Mouse (Mus musculus) heart, embryonic 14.5 days (tissue): Measurements from ENCODE around the gene Klhl34. TPM values are rescaled to one million over a fixed set of nuclear protein-coding genes. Genes with fewer than 3 reads are reported as not detected.
A peak's percentile ranks its signal among the peaks of the same experiment; 100 is the strongest.

Source experiments
- ATAC-seq: fragments of 200-750 bp; cut with Nextera tagmentation; 2 replicates; pipeline ENCODE4 v1.8.0; 2017; ENCODE audit warnings: low read depth, moderate TSS enrichment; ENCODE audit not compliant: insufficient number of reproducible peaks, insufficient read depth, low FRiP score
- H3K27ac ChIP-seq, 2 experiments: fragments of 200-500 bp in 1 of 2; fragments of 300-500 bp in 1 of 2; sonication (generic) in 1 of 2; replicated peaks in 1 of 2; 2 replicates each; pipeline ENCODE4 v1.5.1; 2012 to 2014; ENCODE audit warnings: low read depth in 2 of 2, low read length in 2 of 2, control low read depth in 1 of 2, mild to moderate bottlenecking in 1 of 2, mixed read lengths in 1 of 2; ENCODE audit not compliant: control insufficient read depth in 1 of 2, insufficient read depth in 1 of 2
- H3K27me3 ChIP-seq: fragments of 300-500 bp; sonication (generic); 2 replicates; pipeline ENCODE4 v1.6.1; 2014; ENCODE audit warnings: mild to moderate bottlenecking, low read length, control low read depth; ENCODE audit not compliant: control insufficient read depth, insufficient read depth
- H3K36me3 ChIP-seq: fragments of 300-500 bp; sonication (generic); 2 replicates; pipeline ENCODE4 v1.6.1; 2014; ENCODE audit warnings: mild to moderate bottlenecking, control low read depth, low read length, mixed read lengths; ENCODE audit not compliant: control insufficient read depth, insufficient read depth
- H3K4me1 ChIP-seq, 2 experiments: fragments of 200-500 bp in 1 of 2; fragments of 300-500 bp in 1 of 2; sonication (generic) in 1 of 2; 2 replicates each; pipeline ENCODE4 v1.6.1; 2012 to 2014; ENCODE audit warnings: low read length in 2 of 2, control low read depth in 1 of 2, mixed read lengths in 1 of 2; ENCODE audit not compliant: control insufficient read depth in 2 of 2, insufficient read depth in 2 of 2
- H3K4me2 ChIP-seq: fragments of 300-500 bp; sonication (generic); 2 replicates; pipeline ENCODE4 v1.6.1; 2014; ENCODE audit warnings: mild to moderate bottlenecking, low read length
- H3K4me3 ChIP-seq, 2 experiments: fragments of 200-500 bp in 1 of 2; fragments of 300-500 bp in 1 of 2; sonication (generic) in 1 of 2; 2 replicates each; pipeline ENCODE4 v1.5.1; 2012 to 2014; ENCODE audit warnings: low read length in 2 of 2, mild to moderate bottlenecking in 2 of 2, control low read depth in 1 of 2, low read depth in 1 of 2, moderate library complexity in 1 of 2; ENCODE audit not compliant: control insufficient read depth in 1 of 2, insufficient read depth in 1 of 2
- H3K9ac ChIP-seq: fragments of 300-500 bp; sonication (generic); 2 replicates; pipeline ENCODE4 v1.6.1; 2014; ENCODE audit warnings: mild to moderate bottlenecking, low read length
- H3K9me3 ChIP-seq: fragments of 300-500 bp; sonication (generic); 2 replicates; pipeline ENCODE4 v1.6.1; 2016; ENCODE audit warnings: low read length, control low read depth; ENCODE audit not compliant: control insufficient read depth
- WGBS: fragments of 180-500 bp; shearing (Covaris S2); extraction: QIAGEN DNeasy Blood & Tissue Kit; methylation state at CpG from one replicate; pipeline ENCODE4 v1.1.7; 2014; 5-methylcytosine and 5-hydroxymethylcytosine counted together
- polyA plus RNA-seq: library from polyadenylated mRNA; unstranded; fragments of >200 nt; fragmentation: Nextera tagmentation; extraction: Ambion mirVana; gene quantifications from 2 replicates; pipeline ENCODE4 v1.2.1, GENCODE M21; 2014

Klhl34 gene
- 0.13 and 0.27 TPM in 2 replicates for polyA plus RNA-seq

- Histone ChIP-seq H3K27me3 (no peaks in the 10 kb centered on the region), H3K9me3 (no peaks in the 10 kb centered on the region), H3K4me2 (peak within 1 kb of the TSS; percentile 80), H3K36me3 (no peaks in the 10 kb centered on the region), H3K4me1 (no peaks in the 10 kb centered on the region; a peak in 1 of 4 replicates), H3K27ac (no peak within 1 kb of the TSS), H3K9ac (peak within 1 kb of the TSS; percentile 30; the same call in 1 of the 2 replicates), H3K4me3 (peak within 1 kb of the TSS; percentile 34 to 37)
- WGBS, result 36% methylated on average over 28 of the region's 28 CpGs
- no peak for ATAC-seq
These were observed at the start of gene Klhl34 for GRCm38 (mm10) chrX:157818207-157818920. Klhl34 (plus strand) TSS chrX:157818435.

GRCm38 (mm10) chrX:157801669-157802068 is 16.6 kb upstream of the Klhl34 start:
- WGBS, result 88% methylated on average over 2 of the region's 2 CpGs
- ATAC-seq, result no peak
- no peaks in the 10 kb centered on the region for H3K4me1 ChIP-seq
- no peaks in the 10 kb centered on the region for H3K9me3 ChIP-seq
- no peaks in the 10 kb centered on the region for H3K36me3 ChIP-seq
- no peak overlapping the region for H3K9ac ChIP-seq
- no peak overlapping the region for H3K4me2 ChIP-seq
- no peak overlapping the region for H3K27ac ChIP-seq
- H3K27me3 ChIP-seq, result no peaks in the 10 kb centered on the region
- H3K4me3 ChIP-seq, result no peak overlapping the region

GRCm38 (mm10) chrX:157809721-157810120 is 8.5 kb upstream of the Klhl34 start:
- Histone ChIP-seq H3K4me2 (no peak overlapping the region), H3K27ac (no peak overlapping the region)
- ATAC-seq, result no peak

GRCm38 (mm10) chrX:157817571-157818206 is 546 bp upstream of the Klhl34 start:
- 14% methylated on average over 31 of the region's 31 CpGs for WGBS
- peak; percentile 50; the same call in 1 of the 2 replicates for ATAC-seq
- H3K4me1 ChIP-seq, result no peaks in the 10 kb centered on the region; a peak in 1 of 4 replicates
- H3K36me3 ChIP-seq, result no peaks in the 10 kb centered on the region
- H3K4me2 ChIP-seq, result peak overlapping the region; percentile 80
- no peak overlapping the region for H3K27ac ChIP-seq
- no peaks in the 10 kb centered on the region for H3K9me3 ChIP-seq
- H3K4me3 ChIP-seq, result peak overlapping the region; percentile 34 to 37
- H3K27me3 ChIP-seq, result no peaks in the 10 kb centered on the region
- H3K9ac ChIP-seq, result peak overlapping the region; percentile 30; the same call in 1 of the 2 replicates

More at GRCm38 (mm10) chrX:157809721-157810120, 8.5 kb upstream of the Klhl34 start:
- no peak overlapping the region for H3K4me3 ChIP-seq
- H3K9ac ChIP-seq, result no peak overlapping the region
- no peaks in the 10 kb centered on the region for H3K27me3 ChIP-seq
- H3K9me3 ChIP-seq, result no peaks in the 10 kb centered on the region
- WGBS, result 61% methylated on average over 1 of the region's 1 CpGs
- no peaks in the 10 kb centered on the region for H3K4me1 ChIP-seq
- no peaks in the 10 kb centered on the region for H3K36me3 ChIP-seq

GRCm38 (mm10) chrX:157818921-157819260 is 656 bp downstream of the Klhl34 start:
- Histone ChIP-seq H3K9ac (no peak overlapping the region), H3K36me3 (no peaks in the 10 kb centered on the region), H3K4me3 (no peak overlapping the region), H3K4me1 (no peaks in the 10 kb centered on the region; a peak in 1 of 4 replicates), H3K27ac (no peak overlapping the region), H3K27me3 (no peaks in the 10 kb centered on the region), H3K9me3 (no peaks in the 10 kb centered on the region), H3K4me2 (no peak overlapping the region)
- WGBS, result 83% methylated on average over 13 of the region's 13 CpGs
- ATAC-seq, result no peak

GRCm38 (mm10) chrX:157829983-157830382 is 11.7 kb downstream of the Klhl34 start:
- Histone ChIP-seq H3K4me3 (no peak overlapping the region), H3K27ac (no peak overlapping the region), H3K27me3 (no peaks in the 10 kb centered on the region), H3K4me2 (no peak overlapping the region), H3K4me1 (no peaks in the 10 kb centered on the region), H3K9me3 (no peaks in the 10 kb centered on the region), H3K36me3 (no peaks in the 10 kb centered on the region), H3K9ac (no peak overlapping the region)
- no peak for ATAC-seq
- WGBS, result 81% methylated on average over 4 of the region's 4 CpGs
